Mouse (Mus musculus) E14TG2a.4 (cell line): ENCODE results near the gene Ccn5.

Source experiments
- CTCF ChIP-seq: conservative IDR thresholded peaks from 2 replicates; pipeline ENCODE4 v1.5.1; 2014; ENCODE audit warnings: low read length
- NANOG ChIP-seq: IDR thresholded peaks from 2 replicates; pipeline ENCODE4 v1.6.1; 2014; ENCODE audit warnings: borderline replicate concordance, low read length, mixed read lengths

GRCm38 (mm10) chr2:163857233-163857632 is 36.6 kb downstream of the Ccn5 start:
- TF ChIP-seq CTCF (no peak), NANOG (no peak)
